Mouse (Mus musculus): ENCODE measurements around the gene Dctn3.

The Dctn3 gene

DNA sequence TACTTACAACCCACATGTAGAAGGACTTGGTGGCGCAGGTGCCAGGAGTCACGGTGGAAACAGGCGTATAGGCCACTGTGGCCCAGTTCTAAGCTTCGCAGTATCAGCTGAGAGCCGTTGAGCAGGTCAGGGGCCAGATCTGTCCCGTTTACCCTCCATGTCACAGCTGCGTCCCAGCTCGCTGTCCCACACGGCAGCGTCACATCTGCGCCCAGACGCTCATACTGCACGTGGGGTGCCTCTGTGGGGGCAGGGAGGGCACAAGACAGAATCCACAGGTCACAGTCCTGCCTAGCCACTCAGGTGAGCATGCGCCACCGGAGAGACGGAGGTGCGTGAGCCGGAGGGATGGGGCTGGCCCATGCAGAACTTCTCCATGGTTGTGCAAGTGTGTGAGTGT, 52.1 kb downstream of the Dctn3 start:
- DNase-seq = no peak

- DNase-seq = no peak
Measured at GRCm38 (mm10) chr4:41666646-41667045, 56.3 kb downstream of the Dctn3 start.

DNA sequence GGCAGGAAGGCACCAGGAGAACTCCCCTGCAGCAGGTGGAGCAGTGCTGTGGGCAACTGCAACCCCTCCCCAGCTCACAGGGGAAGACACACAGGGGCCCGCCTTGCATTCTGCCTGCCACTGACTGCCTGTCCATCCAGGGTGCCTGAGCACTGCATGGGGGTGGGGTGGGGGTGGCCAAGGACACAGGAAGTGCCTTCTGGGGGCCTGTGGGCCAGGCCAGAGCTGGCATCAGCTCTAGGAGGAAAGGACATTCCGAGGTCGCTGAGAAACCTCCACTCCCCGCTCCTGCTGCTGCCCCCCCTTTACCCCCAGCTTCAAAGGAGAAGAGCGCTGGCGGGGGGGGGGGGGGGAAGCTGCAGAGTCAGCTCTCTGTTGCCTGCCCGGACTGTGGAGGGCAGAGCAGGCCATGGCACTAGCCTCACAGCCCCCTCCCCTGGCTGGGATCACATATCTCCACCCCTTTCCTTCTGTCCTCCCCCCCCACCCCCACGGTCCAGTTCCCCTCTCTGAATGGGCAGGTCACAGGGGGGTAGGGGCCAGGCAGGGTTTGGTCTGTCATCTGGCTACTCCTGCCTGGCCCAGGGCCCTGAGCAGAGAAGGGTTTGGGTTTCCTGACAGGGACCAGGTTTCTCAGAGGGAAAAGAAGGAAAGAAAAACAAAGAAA, 57.8 kb downstream of the Dctn3 start:
- DNase-seq = no peak

Data from thymus, postnatal 4 days (tissue).